Mouse (Mus musculus) heart, adult 2 months (tissue): ENCODE results near the gene Eif4b.

Experiments
- CTCF ChIP-seq: fragments of 200-600 bp; IDR thresholded peaks from 2 replicates; pipeline ENCODE4 v1.8.1; 2022; ENCODE audit warnings: antibody characterized with exemption, mild to moderate bottlenecking, moderate library complexity
- EP300 ChIP-seq: fragments of 200-500 bp; IDR thresholded peaks from 2 replicates; pipeline ENCODE4 v1.6.1; 2011; ENCODE audit warnings: low read depth, low read length, control low read depth; ENCODE audit not compliant: insufficient read depth
- POLR2A ChIP-seq: fragments of 200-500 bp; IDR thresholded peaks from 2 replicates; pipeline ENCODE4 v1.6.1; 2011; ENCODE audit warnings: mild to moderate bottlenecking, low read depth, low read length, control low read depth; ENCODE audit not compliant: insufficient read depth

DNA sequence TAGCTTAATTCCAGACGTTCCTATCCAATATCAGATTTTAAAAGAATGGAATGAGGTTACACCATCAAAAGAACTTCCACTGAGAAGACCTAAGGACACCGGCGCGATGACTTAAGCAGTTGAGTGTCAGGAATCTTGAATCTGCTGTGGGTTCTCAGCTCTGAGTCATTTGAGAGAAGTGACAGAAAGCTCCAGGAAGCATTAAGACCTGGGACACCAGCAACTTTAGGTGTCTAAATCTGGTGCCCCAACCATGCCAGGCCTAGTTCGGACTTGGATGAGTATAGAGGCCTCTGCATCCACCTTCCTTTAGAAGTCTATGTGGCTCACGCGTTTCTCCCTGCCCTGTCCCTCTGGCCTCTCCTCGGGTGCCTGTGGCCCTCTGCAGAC is 26.2 kb downstream of the Eif4b start:
- TF ChIP-seq CTCF (no peak), POLR2A (no peak), EP300 (no peak)
